Mouse (Mus musculus): Measurements from ENCODE around the gene Xrra1.
A peak's percentile ranks its signal among the peaks of the same experiment; 100 is the strongest.

GRCm38 (mm10) chr7:99906346-99906745 lies 47.4 kb downstream of the Xrra1 start:
- TF ChIP-seq CTCF (IDR thresholded peaks at IDR 0.05; ENCODE audit: control insufficient read depth, insufficient read depth, insufficient replicate concordance, low read depth, low read length) (no peak), POLR2A (IDR thresholded peaks at IDR 0.05; ENCODE audit: control insufficient read depth, low read depth, low read length) (peak; percentile 28; the same call in 1 of the 2 replicates)
